Mouse (Mus musculus): ENCODE results near the gene Prkcsh.

- TF ChIP-seq POLR2A (IDR thresholded peaks at IDR 0.05; ENCODE audit: extremely low read depth, insufficient read depth, low read length) (no peak), CTCF (IDR thresholded peaks at IDR 0.05; ENCODE audit: extremely low read depth, insufficient read depth, low read length) (no peak)
Observed at GRCm38 (mm10) chr9:22016245-22016644, 13.6 kb downstream of the Prkcsh start.

All from cortical plate, adult 2 months (tissue).